Mouse (Mus musculus): ENCODE data around the gene Wnt4.

Gene Wnt4

GRCm38 (mm10) chr4:137279346-137279745 is 2.1 kb downstream of the Wnt4 start:
- no peak for DNase-seq

GRCm38 (mm10) chr4:137281273-137281672 is 4.0 kb downstream of the Wnt4 start:
- DNase-seq = no peak

- no peak for DNase-seq
These were observed 4.8 kb downstream of the Wnt4 start for GRCm38 (mm10) chr4:137282122-137282521.

GRCm38 (mm10) chr4:137282584-137283406 is 5.5 kb downstream of the Wnt4 start:
- peak in 1 of 2 experiments; percentile 51 for DNase-seq

GRCm38 (mm10) chr4:137283407-137283732 is 6.1 kb downstream of the Wnt4 start:
- no peak for DNase-seq

- DNase-seq = peak in 1 of 2 experiments; percentile 39
These were observed 8.8 kb downstream of the Wnt4 start for GRCm38 (mm10) chr4:137285876-137286661.

GRCm38 (mm10) chr4:137286662-137286953 is 9.3 kb downstream of the Wnt4 start:
- DNase-seq = peak in 1 of 2 experiments; percentile 31

- DNase-seq = peak in 1 of 2 experiments; percentile 43
These were observed 9.9 kb downstream of the Wnt4 start for GRCm38 (mm10) chr4:137287206-137287605.

GRCm38 (mm10) chr4:137287818-137288217 is 10.5 kb downstream of the Wnt4 start:
- DNase-seq = peak; percentile 86 to 89

- no peak for DNase-seq
These were observed 12.4 kb downstream of the Wnt4 start for GRCm38 (mm10) chr4:137289701-137290100.

GRCm38 (mm10) chr4:137290250-137290649 is 13.0 kb downstream of the Wnt4 start:
- no peak for DNase-seq

- no peak for DNase-seq
These were observed 15.3 kb downstream of the Wnt4 start for GRCm38 (mm10) chr4:137292625-137293024.

GRCm38 (mm10) chr4:137294032-137294431 is 16.7 kb downstream of the Wnt4 start:
- no peak for DNase-seq

GRCm38 (mm10) chr4:137294474-137294873 is 17.2 kb downstream of the Wnt4 start:
- DNase-seq = no peak

- DNase-seq = no peak
These were observed 17.7 kb downstream of the Wnt4 start for GRCm38 (mm10) chr4:137294951-137295350.

GRCm38 (mm10) chr4:137297611-137298010 is 20.3 kb downstream of the Wnt4 start:
- DNase-seq = no peak

GRCm38 (mm10) chr4:137298406-137298805 is 21.1 kb downstream of the Wnt4 start:
- peak in 1 of 2 experiments; percentile 62 for DNase-seq

- no peak for DNase-seq
These were observed 22.9 kb downstream of the Wnt4 start for GRCm38 (mm10) chr4:137300227-137300626.

GRCm38 (mm10) chr4:137301635-137302034 is 24.3 kb downstream of the Wnt4 start:
- DNase-seq = peak in 1 of 2 experiments; percentile 57

GRCm38 (mm10) chr4:137304106-137304505 is 26.8 kb downstream of the Wnt4 start:
- no peak for DNase-seq

GRCm38 (mm10) chr4:137305066-137305465 is 27.8 kb downstream of the Wnt4 start:
- no peak for DNase-seq

- peak; percentile 71 to 81 for DNase-seq
These were observed 28.7 kb downstream of the Wnt4 start for GRCm38 (mm10) chr4:137305831-137306576.

GRCm38 (mm10) chr4:137306577-137306888 is 29.2 kb downstream of the Wnt4 start:
- no peak for DNase-seq
